Mouse (Mus musculus) megakaryocyte, embryonic 14.5 days (primary cell): Measurements from ENCODE around the gene Flna. TPM values are rescaled to one million over a fixed set of nuclear protein-coding genes. Genes with fewer than 3 reads are reported as not detected.
"Not testable (repeated sequence)": the region's sequence is repeated elsewhere in the genome, so short reads cannot be mapped to it uniquely, and the experiment has no call there.

ENCODE experiments used
- H3K27me3 ChIP-seq: replicated peaks from 2 replicates; pipeline ENCODE3; 2012; ENCODE audit warnings: inconsistent platforms
- H3K36me3 ChIP-seq: replicated peaks from 2 replicates; pipeline ENCODE3; 2012; ENCODE audit warnings: low read length, inconsistent platforms, mixed read lengths
- H3K4me1 ChIP-seq: 2 replicates; pipeline ENCODE4 v1.6.1; 2012; ENCODE audit warnings: inconsistent platforms
- H3K4me3 ChIP-seq: replicated peaks from 2 replicates; pipeline ENCODE3; 2012; ENCODE audit warnings: moderate library complexity, mild to moderate bottlenecking, inconsistent platforms
- H3K9me3 ChIP-seq: 2 replicates; pipeline ENCODE4 v1.6.1; 2012; ENCODE audit warnings: inconsistent platforms
- FLI1 ChIP-seq: IDR thresholded peaks from 2 replicates; pipeline ENCODE4 v1.6.1; 2012; ENCODE audit warnings: low read length, inconsistent platforms, mixed read lengths
- GATA1 ChIP-seq: IDR thresholded peaks from 3 replicates; pipeline ENCODE4 v1.6.1; 2012; ENCODE audit warnings: mixed read lengths, low read length, inconsistent platforms, borderline replicate concordance
- polyA plus RNA-seq: library from polyadenylated mRNA; stranded (reverse); fragments of >175 nt; gene quantifications from 2 replicates; pipeline ENCODE4 v1.2.3, GENCODE M21; 2012; ENCODE audit warnings: low replicate concordance; ENCODE audit not compliant: insufficient read depth

Gene Flna
- polyA plus RNA-seq, 1 experiment: 299 TPM

DNA sequence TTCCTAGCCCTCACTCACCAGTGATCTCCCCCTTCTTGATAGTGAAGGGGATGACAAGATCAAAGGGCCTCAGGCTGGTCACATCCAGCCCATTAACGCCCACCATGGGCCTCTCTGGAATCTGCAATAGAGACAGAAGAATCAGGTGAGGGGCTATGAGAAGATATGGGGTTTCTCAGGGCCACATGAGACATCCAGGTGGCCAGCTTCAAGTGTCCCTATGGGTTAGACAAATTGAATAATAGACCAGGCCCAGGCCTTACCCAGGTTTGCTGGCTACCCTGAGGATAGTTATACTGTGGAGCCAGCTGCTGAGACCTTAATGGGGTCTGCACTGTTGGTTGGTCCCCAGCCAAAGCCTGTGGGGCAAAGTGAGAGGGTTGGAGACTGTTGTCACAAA lies 19.6 kb downstream of the Flna start:
- Histone ChIP-seq H3K4me3 (no peak overlapping the region), H3K4me1 (peaks cover 13% of the 10 kb centered on the region; the same call in 1 of the 2 replicates), H3K27me3 (peaks cover 43% of the 10 kb centered on the region), H3K9me3 (no peaks in the 10 kb centered on the region), H3K36me3 (peaks cover 100% of the 10 kb centered on the region)
- TF ChIP-seq GATA1 (no peak), FLI1 (no peak)

DNA sequence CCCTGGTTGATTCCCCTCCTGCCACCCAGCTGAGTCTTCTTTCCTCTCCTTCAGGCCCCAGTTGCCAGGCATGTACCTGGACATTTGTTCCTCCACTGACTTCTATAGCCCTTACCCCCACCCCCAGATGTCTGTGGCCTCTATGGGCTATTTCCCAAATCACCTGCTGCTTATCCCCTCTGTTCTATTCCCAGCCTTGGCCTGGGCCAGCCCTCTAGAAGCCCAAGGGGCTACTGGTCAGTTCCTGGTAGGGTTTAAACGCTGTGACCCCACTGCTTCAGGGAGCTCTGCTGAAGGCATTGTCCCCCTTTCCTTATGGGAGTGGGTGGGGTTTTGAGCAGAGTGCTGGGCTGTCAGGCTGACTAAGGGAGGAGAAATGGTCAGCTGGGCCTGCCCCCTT lies 29.5 kb downstream of the Flna start:
- not testable (repeated sequence) for H3K4me3 ChIP-seq, H3K9me3 ChIP-seq, H3K4me1 ChIP-seq
- H3K27me3 ChIP-seq: peaks cover 11% of the 10 kb centered on the region
- H3K36me3 ChIP-seq: peaks cover 53% of the 10 kb centered on the region

DNA sequence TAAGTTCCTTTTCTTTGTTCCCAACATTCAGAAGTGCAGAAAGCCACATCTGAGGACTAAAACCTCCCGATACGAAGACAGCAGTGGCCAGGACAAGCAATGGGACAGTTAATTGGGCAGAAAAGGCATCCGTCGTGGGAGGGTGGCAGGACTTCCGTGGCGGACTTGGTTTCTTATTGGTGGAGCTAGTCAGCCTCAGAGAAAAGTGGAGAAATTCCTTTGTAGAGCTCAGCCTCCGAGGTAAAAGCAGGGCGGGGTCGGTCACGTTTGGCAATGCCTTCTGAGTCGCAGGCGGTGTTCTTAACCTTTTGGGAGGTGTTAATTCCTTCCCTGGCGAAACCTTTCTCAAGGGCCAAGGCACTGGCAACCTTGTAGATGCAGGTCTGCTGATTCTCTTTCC lies 30.2 kb downstream of the Flna start:
- H3K36me3 ChIP-seq: peaks cover 47% of the 10 kb centered on the region
- H3K27me3 ChIP-seq: peaks cover 6% of the 10 kb centered on the region
- no peaks in the 10 kb centered on the region for H3K9me3 ChIP-seq
- no peak for TF ChIP-seq GATA1
- TF ChIP-seq FLI1: no peak
- H3K4me3 ChIP-seq: no peak overlapping the region
- peaks cover 8% of the 10 kb centered on the region for H3K4me1 ChIP-seq

DNA sequence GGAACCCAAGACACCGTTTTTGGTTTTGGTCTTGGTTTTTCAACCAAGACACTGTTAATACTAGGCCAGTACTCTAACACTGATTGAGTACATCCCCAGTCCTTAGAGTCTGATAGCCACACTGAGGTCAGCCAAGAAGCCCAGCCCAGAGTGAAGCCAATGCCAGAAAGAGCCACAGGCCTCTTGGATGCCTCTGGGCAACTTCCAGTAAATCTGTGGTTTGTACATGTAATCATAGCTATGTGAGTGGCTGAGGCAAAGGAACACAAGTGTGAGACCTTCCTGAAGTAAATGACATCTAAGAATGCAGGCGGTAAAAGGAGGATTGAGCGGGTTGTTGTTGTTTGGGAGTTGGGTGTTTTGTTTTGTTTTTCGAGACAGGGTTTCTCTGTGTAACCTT lies 31.1 kb downstream of the Flna start:
- H3K9me3 ChIP-seq: peaks cover 6% of the 10 kb centered on the region; the same call in 1 of the 2 replicates
- no peak for TF ChIP-seq FLI1
- no peak for TF ChIP-seq GATA1
- peaks cover 6% of the 10 kb centered on the region for H3K4me1 ChIP-seq
- no peak overlapping the region for H3K4me3 ChIP-seq
- H3K36me3 ChIP-seq: peaks cover 41% of the 10 kb centered on the region
- peaks cover 8% of the 10 kb centered on the region for H3K27me3 ChIP-seq

DNA sequence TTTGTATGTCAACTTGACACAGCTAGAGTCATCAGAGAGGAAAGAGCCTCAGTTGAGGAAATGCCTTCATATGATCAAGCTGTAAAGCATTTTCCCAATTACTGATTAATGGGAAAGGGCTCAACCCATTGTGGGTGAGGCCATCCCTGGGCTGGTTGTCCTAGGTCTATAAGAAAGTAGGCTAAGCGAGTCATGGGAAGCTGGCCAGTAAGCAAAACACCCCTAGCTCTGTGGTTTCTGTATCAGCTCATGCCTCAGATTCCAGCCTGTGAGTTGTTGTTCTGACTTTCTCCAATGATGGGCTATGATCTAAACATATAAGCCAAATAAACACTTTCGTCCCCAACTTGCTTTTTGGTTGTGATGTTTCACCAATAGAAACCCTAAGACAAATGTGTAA lies 46.1 kb downstream of the Flna start:
- H3K4me1 ChIP-seq: no peaks in the 10 kb centered on the region
- H3K4me3 ChIP-seq: no peak overlapping the region
- no peaks in the 10 kb centered on the region for H3K36me3 ChIP-seq
- peaks cover 12% of the 10 kb centered on the region for H3K27me3 ChIP-seq
- TF ChIP-seq GATA1 (no peak), FLI1 (no peak)
- H3K9me3 ChIP-seq: no peaks in the 10 kb centered on the region

DNA sequence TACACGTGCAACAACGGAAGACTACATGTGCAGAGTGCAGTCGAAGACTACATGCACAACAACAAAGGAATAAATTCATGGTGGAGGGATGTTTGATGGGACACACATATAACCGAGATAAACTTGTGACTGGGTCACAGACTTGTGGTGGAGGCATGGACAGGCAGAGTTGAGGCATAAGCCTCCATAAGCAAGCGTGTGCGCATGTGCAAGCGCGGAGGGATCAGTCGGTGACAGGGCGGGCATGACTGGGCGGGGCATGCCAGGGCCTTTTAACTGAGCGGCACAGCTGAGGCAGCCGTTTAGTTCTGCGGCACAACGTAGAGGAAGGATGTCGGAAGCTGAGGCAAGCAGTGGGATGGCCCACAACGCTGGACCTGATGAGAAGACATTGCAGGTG lies 72.7 kb downstream of the Flna start, which contains the start of gene Tktl1:
TSS of gene Tktl1 (plus strand) at position 301 of the 400 bp plus-strand sequence.
- Histone ChIP-seq H3K9me3 (peaks cover 11% of the 10 kb centered on the region; the same call in 1 of the 2 replicates), H3K4me3 (no peak within 1 kb of the TSS), H3K36me3 (no peaks in the 10 kb centered on the region), H3K27me3 (peaks cover 12% of the 10 kb centered on the region), H3K4me1 (no peaks in the 10 kb centered on the region)
- no peak for TF ChIP-seq GATA1
- no peak for TF ChIP-seq FLI1

Other genes starting within 250 kb of the Flna start
- 134 and 271 TPM in 2 replicates for gene Irak1, start 225.9 kb downstream of the Flna start, polyA plus RNA-seq
- gene Opn1mw, start 122.4 kb downstream of the Flna start, polyA plus RNA-seq: not detected in 2 replicates
- gene Mecp2, start 114.5 kb downstream of the Flna start, polyA plus RNA-seq: 13.7 and 25.1 TPM in 2 replicates
- not detected in 2 replicates for gene Tex28, start 82.0 kb downstream of the Flna start, polyA plus RNA-seq
- not detected in 2 replicates for gene Tktl1, start 72.6 kb downstream of the Flna start, polyA plus RNA-seq
- gene Emd, start 4.9 kb upstream of the Flna start, polyA plus RNA-seq: 39.1 and 49.4 TPM in 2 replicates
- 328 and 1,584 TPM in 2 replicates for gene Rpl10, start 21.0 kb upstream of the Flna start, polyA plus RNA-seq
- 29.6 and 48.2 TPM in 2 replicates for gene Taz, start 32.1 kb upstream of the Flna start, polyA plus RNA-seq
- 2.8 TPM in 1 of 2 replicates, not detected in the other for gene Dnase1l1, start 32.5 kb upstream of the Flna start, polyA plus RNA-seq
- gene Atp6ap1, start 47.3 kb upstream of the Flna start, polyA plus RNA-seq: 10.7 and 29.6 TPM in 2 replicates
- gene Gdi1, start 55.2 kb upstream of the Flna start, polyA plus RNA-seq: 38.9 and 88.6 TPM in 2 replicates
- 3.0 and 35.7 TPM in 2 replicates for gene Fam50a, start 63.2 kb upstream of the Flna start, polyA plus RNA-seq
- 1.3 TPM in 1 of 2 replicates, not detected in the other for gene Plxna3, start 79.2 kb upstream of the Flna start, polyA plus RNA-seq
- gene Lage3, start 103.8 kb upstream of the Flna start, polyA plus RNA-seq: 7.0 and 8.9 TPM in 2 replicates
- 21.1 TPM in 1 of 2 replicates, not detected in the other for gene Ubl4a, start 123.4 kb upstream of the Flna start, polyA plus RNA-seq
- gene Slc10a3, start 123.5 kb upstream of the Flna start, polyA plus RNA-seq: 1.9 and 3.3 TPM in 2 replicates
- gene Fam3a, start 143.5 kb upstream of the Flna start, polyA plus RNA-seq: 4.0 and 8.8 TPM in 2 replicates
- 16.4 and 19.2 TPM in 2 replicates for gene Ikbkg, start 143.5 kb upstream of the Flna start, polyA plus RNA-seq
- gene G6pdx, start 179.4 kb upstream of the Flna start, polyA plus RNA-seq: 5.2 and 16.4 TPM in 2 replicates
- not detected in 2 replicates for gene Gm6880, start 231.6 kb upstream of the Flna start, polyA plus RNA-seq